Mouse (Mus musculus) MEL (cell line): ENCODE results near the gene Ddx43. TPM values are rescaled to one million over a fixed set of nuclear protein-coding genes. Genes with fewer than 3 reads are reported as not detected.

Source experiments
- DNase-seq: peaks from one replicate; pipeline ENCODE4 v3.0.0; 2011; ENCODE audit warnings: low read depth, low spot score
- H3K27ac ChIP-seq: 2 replicates; pipeline ENCODE4 v1.5.1; 2012; ENCODE audit warnings: low read depth, mild to moderate bottlenecking, control low read depth, low read length, moderate library complexity; ENCODE audit not compliant: control insufficient read depth
- H3K27me3 ChIP-seq, 2 experiments: fragments of 150-350 bp in 1 of 2; sonication (generic) in 1 of 2; 2 replicates each; pipeline ENCODE4 v1.6.1; 2012; ENCODE audit warnings: low read length in 2 of 2, mild to moderate bottlenecking in 2 of 2, improper control_type of control experiment in 1 of 2, moderate library complexity in 1 of 2; ENCODE audit not compliant: insufficient read depth in 2 of 2, control insufficient read depth in 1 of 2
- H3K36me3 ChIP-seq, 2 experiments: 2 replicates each; pipeline ENCODE4 v1.6.1; 2012 to 2014; ENCODE audit warnings: low read length in 2 of 2, improper control_type of control experiment in 1 of 2, inconsistent platforms in 1 of 2, mild to moderate bottlenecking in 1 of 2; ENCODE audit not compliant: insufficient read depth in 2 of 2, control insufficient read depth in 1 of 2
- H3K4me1 ChIP-seq, 2 experiments: fragments of 150-350 bp in 1 of 2; sonication (generic) in 1 of 2; 2 replicates each; pipeline ENCODE4 v1.6.1; 2012; ENCODE audit warnings: low read length in 2 of 2, improper control_type of control experiment in 1 of 2, mild to moderate bottlenecking in 1 of 2; ENCODE audit not compliant: insufficient read depth in 2 of 2, control insufficient read depth in 1 of 2
- H3K4me3 ChIP-seq, 2 experiments: fragments of 150-350 bp in 1 of 2; sonication (generic) in 1 of 2; 2 replicates each; pipeline ENCODE4 v1.5.1; 2012; ENCODE audit warnings: low read depth in 2 of 2, low read length in 2 of 2, mild to moderate bottlenecking in 2 of 2, moderate library complexity in 2 of 2, control low read depth in 1 of 2, improper control_type of control experiment in 1 of 2; ENCODE audit not compliant: control insufficient read depth in 1 of 2, insufficient read depth in 1 of 2
- H3K79me2 ChIP-seq: 2 replicates; pipeline ENCODE4 v1.6.1; 2012; ENCODE audit warnings: mild to moderate bottlenecking, low read length, moderate library complexity; ENCODE audit not compliant: control insufficient read depth, poor library complexity, insufficient read depth
- H3K9ac ChIP-seq: 2 replicates; pipeline ENCODE4 v1.6.1; 2012; ENCODE audit warnings: low read depth, mild to moderate bottlenecking, control low read depth, low read length, moderate library complexity; ENCODE audit not compliant: control insufficient read depth, poor library complexity, severe bottlenecking
- H3K9me3 ChIP-seq: fragments of 150-350 bp; sonication (generic); replicated peaks from 2 replicates; pipeline ENCODE4 v1.6.1; 2012; ENCODE audit warnings: mild to moderate bottlenecking, low read length, improper control_type of control experiment, moderate library complexity; ENCODE audit not compliant: insufficient read depth
- BHLHE40 ChIP-seq: IDR thresholded peaks from 2 replicates; pipeline ENCODE4 v1.6.1; 2012; ENCODE audit warnings: low read depth, mild to moderate bottlenecking, inconsistent platforms, low read length, improper control_type of control experiment, borderline replicate concordance
- CHD1 ChIP-seq: IDR thresholded peaks from 2 replicates; pipeline ENCODE4 v1.6.1; 2012; ENCODE audit warnings: low read depth, mild to moderate bottlenecking, inconsistent platforms, low read length, improper control_type of control experiment
- CHD2 ChIP-seq: IDR thresholded peaks from 2 replicates; pipeline ENCODE4 v1.6.1; 2011; ENCODE audit warnings: low read length, improper control_type of control experiment
- CTCF ChIP-seq, 3 experiments: IDR thresholded peaks in 2 of 3; conservative IDR thresholded peaks in 1 of 3; 2 replicates each; pipeline ENCODE4 v1.5.1; 2011 to 2012; ENCODE audit warnings: low read length in 3 of 3, low read depth in 2 of 3, mild to moderate bottlenecking in 2 of 3, improper control_type of control experiment in 1 of 3, inconsistent platforms in 1 of 3, mixed read lengths in 1 of 3, moderate library complexity in 1 of 3; ENCODE audit not compliant: control insufficient read depth in 1 of 3, insufficient read depth in 1 of 3, poor library complexity in 1 of 3, severe bottlenecking in 1 of 3
- E2F4 ChIP-seq: IDR thresholded peaks from 2 replicates; pipeline ENCODE4 v1.6.1; 2011; ENCODE audit warnings: low read depth, low read length, improper control_type of control experiment, borderline replicate concordance
- ELF1 ChIP-seq: IDR thresholded peaks from 2 replicates; pipeline ENCODE4 v1.6.1; 2014; ENCODE audit warnings: low read depth, mild to moderate bottlenecking, inconsistent platforms, low read length, improper control_type of control experiment, moderate library complexity
- EP300 ChIP-seq, 2 experiments: IDR thresholded peaks; 2 replicates each; pipeline ENCODE4 v1.6.1; 2011; ENCODE audit warnings: improper control_type of control experiment in 2 of 2, low read length in 2 of 2, low read depth in 1 of 2, mild to moderate bottlenecking in 1 of 2
- ETS1 ChIP-seq: IDR thresholded peaks from 2 replicates; pipeline ENCODE4 v1.6.1; 2012; ENCODE audit warnings: low read depth, mild to moderate bottlenecking, inconsistent platforms, low read length, improper control_type of control experiment, moderate library complexity
- GABPA ChIP-seq: IDR thresholded peaks from 2 replicates; pipeline ENCODE4 v1.6.1; 2012; ENCODE audit warnings: low read depth, mild to moderate bottlenecking, inconsistent platforms, low read length, improper control_type of control experiment, moderate library complexity
- GATA1 ChIP-seq: IDR thresholded peaks from 2 replicates; pipeline ENCODE4 v1.6.1; 2011; ENCODE audit warnings: low read depth, low read length, improper control_type of control experiment
- HCFC1 ChIP-seq: IDR thresholded peaks from 2 replicates; pipeline ENCODE4 v1.6.1; 2012; ENCODE audit warnings: low read depth, mild to moderate bottlenecking, inconsistent platforms, low read length, improper control_type of control experiment, moderate library complexity
- KAT2A ChIP-seq: conservative IDR thresholded peaks from 2 replicates; pipeline ENCODE4 v1.6.1; 2012; ENCODE audit warnings: low read depth, low read length, improper control_type of control experiment, inconsistent platforms
- MAFK ChIP-seq: IDR thresholded peaks from 2 replicates; pipeline ENCODE4 v1.6.1; 2011; ENCODE audit warnings: low read depth, mild to moderate bottlenecking, low read length, improper control_type of control experiment, borderline replicate concordance
- MAX ChIP-seq: IDR thresholded peaks from 2 replicates; pipeline ENCODE4 v1.6.1; 2011; ENCODE audit warnings: low read length, improper control_type of control experiment
- MAZ ChIP-seq: IDR thresholded peaks from 2 replicates; pipeline ENCODE4 v1.6.1; 2012; ENCODE audit warnings: low read depth, mild to moderate bottlenecking, inconsistent platforms, low read length, improper control_type of control experiment
- MEF2A ChIP-seq: IDR thresholded peaks from 2 replicates; pipeline ENCODE4 v1.6.1; 2014; ENCODE audit warnings: low read depth, mild to moderate bottlenecking, inconsistent platforms, low read length, improper control_type of control experiment; ENCODE audit not compliant: poor library complexity, insufficient replicate concordance, severe bottlenecking; ENCODE audit errors: extremely low read depth
- MXI1 ChIP-seq: IDR thresholded peaks from 2 replicates; pipeline ENCODE4 v1.6.1; 2011; ENCODE audit warnings: mild to moderate bottlenecking, low read depth, low read length, improper control_type of control experiment
- MYC ChIP-seq: IDR thresholded peaks from 2 replicates; pipeline ENCODE4 v1.6.1; 2011; ENCODE audit warnings: low read depth, mild to moderate bottlenecking, low read length, improper control_type of control experiment, moderate library complexity
- NELFE ChIP-seq: IDR thresholded peaks from 2 replicates; pipeline ENCODE4 v1.6.1; 2011; ENCODE audit warnings: low read depth, low read length, improper control_type of control experiment
- NRF1 ChIP-seq: IDR thresholded peaks from 2 replicates; pipeline ENCODE4 v1.6.1; 2014; ENCODE audit warnings: low read depth, mild to moderate bottlenecking, inconsistent platforms, low read length, improper control_type of control experiment, moderate library complexity; ENCODE audit not compliant: poor library complexity, insufficient read depth, severe bottlenecking
- POLR2AphosphoS2 ChIP-seq: IDR thresholded peaks from 2 replicates; pipeline ENCODE4 v1.6.1; 2011; ENCODE audit warnings: low read length, improper control_type of control experiment
- POLR2AphosphoS5 ChIP-seq: IDR thresholded peaks from 2 replicates; pipeline ENCODE4 v1.6.1; 2012; ENCODE audit warnings: low read depth, borderline replicate concordance, mild to moderate bottlenecking, inconsistent platforms, low read length, moderate library complexity, mixed read lengths
- RAD21 ChIP-seq: IDR thresholded peaks from 2 replicates; pipeline ENCODE4 v1.6.1; 2011; ENCODE audit warnings: mild to moderate bottlenecking, low read depth, low read length, improper control_type of control experiment
- RCOR1 ChIP-seq: IDR thresholded peaks from 2 replicates; pipeline ENCODE4 v1.6.1; 2012; ENCODE audit warnings: low read depth, mild to moderate bottlenecking, inconsistent platforms, low read length, improper control_type of control experiment
- SIN3A ChIP-seq: IDR thresholded peaks from 2 replicates; pipeline ENCODE4 v1.6.1; 2012; ENCODE audit warnings: low read length, improper control_type of control experiment, inconsistent platforms
- SMC3 ChIP-seq: IDR thresholded peaks from 2 replicates; pipeline ENCODE4 v1.6.1; 2011; ENCODE audit warnings: low read depth, low read length, improper control_type of control experiment
- TAL1 ChIP-seq: IDR thresholded peaks from 2 replicates; pipeline ENCODE4 v1.6.1; 2012; ENCODE audit warnings: mild to moderate bottlenecking, inconsistent platforms, low read length, moderate library complexity, mixed read lengths
- TBP ChIP-seq: IDR thresholded peaks from 2 replicates; pipeline ENCODE4 v1.8.0; 2011; ENCODE audit warnings: low read depth, low read length, improper control_type of control experiment
- TCF12 ChIP-seq: IDR thresholded peaks from 2 replicates; pipeline ENCODE4 v1.6.1; 2014; ENCODE audit warnings: low read depth, mild to moderate bottlenecking, inconsistent platforms, low read length, improper control_type of control experiment, moderate library complexity
- UBTF ChIP-seq: IDR thresholded peaks from 2 replicates; pipeline ENCODE4 v1.6.1; 2012; ENCODE audit warnings: low read depth, mild to moderate bottlenecking, inconsistent platforms, low read length, improper control_type of control experiment, moderate library complexity, borderline replicate concordance; ENCODE audit not compliant: insufficient read depth
- USF1 ChIP-seq: IDR thresholded peaks from 2 replicates; pipeline ENCODE4 v1.6.1; 2014; ENCODE audit warnings: low read depth, mild to moderate bottlenecking, inconsistent platforms, low read length, improper control_type of control experiment, moderate library complexity
- USF2 ChIP-seq, 2 experiments: IDR thresholded peaks; 2 replicates each; pipeline ENCODE4 v1.6.1; 2011 to 2012; ENCODE audit warnings: improper control_type of control experiment in 2 of 2, low read length in 2 of 2, borderline replicate concordance in 1 of 2, inconsistent platforms in 1 of 2, low read depth in 1 of 2, mild to moderate bottlenecking in 1 of 2; ENCODE audit not compliant: insufficient read depth in 1 of 2
- ZKSCAN1 ChIP-seq: IDR thresholded peaks from 2 replicates; pipeline ENCODE4 v1.6.1; 2012; ENCODE audit warnings: low read depth, mild to moderate bottlenecking, inconsistent platforms, low read length, improper control_type of control experiment, moderate library complexity
- ZMIZ1 ChIP-seq: IDR thresholded peaks from 2 replicates; pipeline ENCODE4 v1.6.1; 2012; ENCODE audit warnings: low read depth, mild to moderate bottlenecking, inconsistent platforms, low read length, improper control_type of control experiment, moderate library complexity
- ZNF384 ChIP-seq: IDR thresholded peaks from 2 replicates; pipeline ENCODE4 v1.6.1; 2012; ENCODE audit warnings: low read depth, mild to moderate bottlenecking, inconsistent platforms, low read length, improper control_type of control experiment
- polyA plus RNA-seq, 2 experiments: library from polyadenylated mRNA; stranded (reverse) in 1 of 2; unstranded in 1 of 2; fragments of >175 nt in 1 of 2; fragments of >200 nt in 1 of 2; gene quantifications; 2 replicates each; pipeline versions ENCODE4 v1.2.1 to v1.2.4; 2012; ENCODE audit warnings: low replicate concordance in 2 of 2, low read depth in 1 of 2; ENCODE audit not compliant: insufficient read length in 2 of 2, insufficient read depth in 1 of 2, missing spikeins in 1 of 2
- total RNA-seq: library from RNA; depleted of rRNA; stranded (reverse); fragments of 300-350 nt; gene quantifications from 2 replicates; pipeline ENCODE4 v1.2.3, GENCODE M21; 2012; rRNA removed

Gene Ddx43
- 4.7 and 5.5 TPM in 2 replicates for total RNA-seq
- 1 to 10 TPM in 1 of 2 experiments, not detected in 1; 7.2 TPM for polyA plus RNA-seq

DNA sequence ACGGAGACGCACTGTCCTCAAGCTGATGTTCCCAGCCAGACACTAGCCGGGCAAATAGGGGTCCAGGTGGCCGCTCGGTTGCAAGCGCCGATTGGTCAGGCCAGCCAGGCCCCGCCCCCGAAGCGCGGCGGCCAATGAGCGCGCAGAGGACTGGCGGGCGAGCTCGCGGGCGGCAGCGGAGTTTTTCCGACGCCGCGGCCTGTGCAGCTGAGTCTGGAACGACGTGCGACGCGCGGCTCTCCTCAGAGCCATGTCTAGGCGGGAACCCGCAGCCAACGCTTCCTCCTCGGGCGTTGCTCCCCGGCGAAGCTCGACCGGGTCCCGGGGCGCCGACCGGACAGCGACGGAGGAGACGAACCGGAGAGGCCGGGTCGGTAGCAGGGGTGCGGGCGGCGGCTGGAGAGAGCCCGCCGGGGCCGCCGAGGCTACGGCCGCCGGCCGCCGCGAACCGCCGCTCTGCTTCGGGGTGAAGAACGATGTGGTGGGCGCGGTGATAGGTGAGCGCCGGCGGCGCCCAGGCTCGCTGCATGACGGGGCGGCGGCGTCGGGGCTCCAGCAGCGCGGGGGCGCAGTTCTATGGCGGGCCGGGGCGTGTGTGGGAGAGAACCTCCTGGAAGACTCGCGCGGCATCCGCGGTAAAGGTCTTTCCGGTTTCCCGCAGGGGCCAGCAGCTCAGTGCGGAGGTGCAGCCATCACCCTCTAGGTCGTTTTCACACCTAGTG lies at the start of gene Ddx43:
TSS of gene Ddx43 (plus strand) at position 148 of the 722 bp plus-strand sequence.
- H3K27me3 ChIP-seq: no peaks in the 10 kb centered on the region
- H3K4me1 ChIP-seq: peaks cover 6 to 11% of the 10 kb centered on the region in 2 experiments; a peak in 3 of 4 replicates
- H3K9me3 ChIP-seq: no peaks in the 10 kb centered on the region
- peak within 1 kb of the TSS; percentile 77 for H3K9ac ChIP-seq
- H3K79me2 ChIP-seq: peaks cover 17% of the 10 kb centered on the region
- peak within 1 kb of the TSS; percentile 80 to 87 for H3K4me3 ChIP-seq
- DNase-seq: peak; percentile 94
- H3K27ac ChIP-seq: peak within 1 kb of the TSS; percentile 62
- H3K36me3 ChIP-seq: peaks cover 2 to 15% of the 10 kb centered on the region in 2 experiments
- TF ChIP-seq MXI1 (peak; percentile 21; the same call in 1 of the 2 replicates), MAZ (no peak), GATA1 (no peak), UBTF (no peak), ZNF384 (no peak), E2F4 (no peak), RCOR1 (0 out of 2 replicates have a peak, but pooled peaks have one; percentile 16), HCFC1 (peak; percentile 56), CHD1 (no peak), POLR2AphosphoS2 (peak; percentile 55; the same call in 1 of the 2 replicates), MAFK (no peak), GABPA (no peak), ELF1 (no peak), NELFE (peak; percentile 77), EP300 (IDR thresholded peaks at IDR 0.05; ENCODE audit: low read depth in 1 of 2, low read length in 2 of 2) (peak in 1 of 2 experiments; percentile 2; a peak in 1 of 4 replicates), ZMIZ1 (peak; percentile 73), USF2 (IDR thresholded peaks at IDR 0.05; ENCODE audit: borderline replicate concordance in 1 of 2, insufficient read depth in 1 of 2, low read depth in 1 of 2, low read length in 2 of 2) (no peak), MYC (no peak), SIN3A (peak; percentile 56), CTCF (IDR thresholded peaks at IDR 0.05 in 2 of 3, conservative IDR thresholded peaks at IDR 0.05 in 1 of 3; ENCODE audit: control insufficient read depth in 1 of 3, insufficient read depth in 1 of 3, low read depth in 2 of 3, low read length in 3 of 3, poor library complexity in 1 of 3, severe bottlenecking in 1 of 3) (peak in 1 of 3 experiments; percentile 16; a peak in 1 of 6 replicates), TAL1 (no peak), NRF1 (0 out of 2 replicates have a peak, but pooled peaks have one; percentile 21), KAT2A (no peak), TBP (no peak), BHLHE40 (no peak), USF1 (no peak), RAD21 (no peak), MEF2A (no peak), ZKSCAN1 (no peak), TCF12 (no peak), MAX (peak; percentile 93), CHD2 (no peak), POLR2AphosphoS5 (no peak), SMC3 (no peak), ETS1 (peak; percentile 6; the same call in 1 of the 2 replicates)
